Mouse (Mus musculus) olfactory bulb, adult 2 months (tissue): ENCODE data around the gene Adgrd1.

ENCODE experiments used
- CTCF ChIP-seq: fragments of 200-500 bp; IDR thresholded peaks from 2 replicates; pipeline ENCODE4 v1.5.1; 2012; ENCODE audit warnings: low read depth, mild to moderate bottlenecking, low read length, moderate library complexity; ENCODE audit not compliant: insufficient read depth
- POLR2A ChIP-seq: fragments of 200-500 bp; IDR thresholded peaks from 2 replicates; pipeline ENCODE4 v1.6.1; 2012; ENCODE audit warnings: mild to moderate bottlenecking, low read depth, low read length, moderate library complexity; ENCODE audit not compliant: insufficient read depth

DNA sequence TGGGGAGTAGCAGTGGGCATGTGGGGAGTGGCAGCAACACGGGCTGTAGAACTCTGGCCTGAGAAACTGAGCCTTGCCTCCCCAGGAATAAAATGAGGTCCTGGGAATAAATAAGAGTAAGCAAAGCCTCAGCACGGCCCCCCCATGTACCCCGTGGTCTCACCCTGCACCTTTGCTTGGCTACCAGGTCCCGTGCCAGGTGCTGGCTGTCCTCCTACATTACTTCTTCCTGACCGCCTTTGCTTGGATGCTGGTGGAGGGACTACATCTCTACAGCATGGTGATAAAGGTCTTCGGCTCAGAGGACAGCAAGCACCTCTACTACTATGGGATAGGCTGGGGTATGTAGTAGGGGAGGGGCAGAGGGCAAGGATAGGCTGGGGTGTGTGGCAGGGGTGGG lies 82.8 kb downstream of the Adgrd1 start:
- TF ChIP-seq POLR2A = no peak
- TF ChIP-seq CTCF = no peak
